Mouse (Mus musculus) brain, adult 2 months (tissue): ENCODE data around the gene Tmco5.
"Not testable (repeated sequence)": the region's sequence is repeated elsewhere in the genome, so short reads cannot be mapped to it uniquely, and the experiment has no call there.

Experiments used
- DNase-seq: peaks from one replicate; pipeline ENCODE4 v3.0.0; 2011; ENCODE audit warnings: low read depth, low spot score

The Tmco5 gene

GRCm38 (mm10) chr2:116922580-116923500 lies 44.3 kb downstream of the Tmco5 start:
- peak; percentile 58 for DNase-seq

- DNase-seq = peak; percentile 69
Observed at GRCm38 (mm10) chr2:116923684-116924083, 45.2 kb downstream of the Tmco5 start.

GRCm38 (mm10) chr2:116924292-116924691 lies 45.8 kb downstream of the Tmco5 start:
- DNase-seq = peak; percentile 52

GRCm38 (mm10) chr2:116925230-116925629 lies 46.7 kb downstream of the Tmco5 start:
- no peak for DNase-seq

- no peak for DNase-seq
Observed at GRCm38 (mm10) chr2:116932218-116932617, 53.7 kb downstream of the Tmco5 start.

- DNase-seq = not testable (repeated sequence)
Observed at GRCm38 (mm10) chr2:116934236-116934635, 55.7 kb downstream of the Tmco5 start.

GRCm38 (mm10) chr2:116934776-116935175 lies 56.3 kb downstream of the Tmco5 start:
- DNase-seq = no peak

GRCm38 (mm10) chr2:116936371-116936770 lies 57.9 kb downstream of the Tmco5 start:
- DNase-seq = no peak

GRCm38 (mm10) chr2:116937166-116937565 lies 58.7 kb downstream of the Tmco5 start:
- DNase-seq = no peak

- DNase-seq = no peak
Observed at GRCm38 (mm10) chr2:116941816-116942215, 63.3 kb downstream of the Tmco5 start.
